Mouse (Mus musculus) spleen, adult 2 months (tissue): Measurements from ENCODE around the gene Ubp1.

ENCODE experiments used
- CTCF ChIP-seq: fragments of 200-500 bp; IDR thresholded peaks from 2 replicates; pipeline ENCODE4 v1.5.1; 2011; ENCODE audit warnings: mild to moderate bottlenecking, inconsistent platforms; ENCODE audit not compliant: insufficient read depth, insufficient read length, insufficient replicate concordance; ENCODE audit errors: extremely low read depth
- POLR2A ChIP-seq: fragments of 200-500 bp; IDR thresholded peaks from 2 replicates; pipeline ENCODE4 v1.6.1; 2011; ENCODE audit warnings: low read depth, low read length, inconsistent platforms

- no peak for TF ChIP-seq POLR2A
- TF ChIP-seq CTCF, result no peak
Measured at GRCm38 (mm10) chr9:113963718-113964117, 33.0 kb downstream of the Ubp1 start.
